Mouse (Mus musculus): ENCODE results near the gene Cd55b.

- TF ChIP-seq POLR2A (IDR thresholded peaks at IDR 0.05; ENCODE audit: insufficient read depth, low read depth, low read length) (no peak), CTCF (IDR thresholded peaks at IDR 0.05) (no peak)
Observed at GRCm38 (mm10) chr1:130464173-130464572, 41.4 kb upstream of the Cd55b start.

All from heart, adult 2 months (tissue).